Mouse (Mus musculus): ENCODE data around the gene Os9.

- TF ChIP-seq CTCF (IDR thresholded peaks at IDR 0.05; ENCODE audit: insufficient read depth, low read length) (peak; percentile 66), POLR2A (IDR thresholded peaks at IDR 0.05; ENCODE audit: borderline replicate concordance, extremely low read depth, low read depth, low read length) (peak; percentile 34; the same call in 1 of the 2 replicates)
Measured at GRCm38 (mm10) chr10:127164631-127165353, 43.9 kb upstream of the Os9 start, which contains the start of gene B4galnt1.

All from lung, adult 2 months (tissue).